In genomic region chr1:75791509-75791908, GRCm38 (mm10) we compare ENCODE assay signal across 21 mouse cellular contexts.
DNase-seq lines count a peak whose midpoint lies in the region; TF ChIP-seq lines count a peak whose summit lies in the region.
"Had no signal": no experiment of that assay in that cellular context is flagged by ENCODE, and none has a peak within 500 bp of the region (broad histone marks: within the 10 kb centered on the region; RNA-seq: fewer than 3 reads in every experiment).

No protein-coding gene starts in this region.

- no peaks in the 10 kb centered on the region for H3K36me3 ChIP-seq in CH12.LX (replicated peaks in 1 of 2; ENCODE audit: control insufficient read depth in 1 of 2, insufficient read depth in 1 of 2, low read length in 1 of 2)
- no peaks in the 10 kb centered on the region for H3K36me3 ChIP-seq in ES-E14 (ENCODE audit: control insufficient read depth, insufficient read depth, low read length, poor library complexity, severe bottlenecking)
- no peaks in the 10 kb centered on the region for H3K36me3 ChIP-seq in MEL (ENCODE audit: control insufficient read depth in 1 of 2, insufficient read depth in 2 of 2, low read length in 2 of 2)
- H3K36me3 ChIP-seq: G1E had no signal

- H3K27me3 ChIP-seq in CH12.LX (replicated peaks) = no peaks in the 10 kb centered on the region
- no peaks in the 10 kb centered on the region for H3K27me3 ChIP-seq in MEL (ENCODE audit: control insufficient read depth in 1 of 2, insufficient read depth in 2 of 2, low read length in 2 of 2)
- H3K27me3 ChIP-seq: Patski had no signal

- H3K79me2 ChIP-seq in CH12.LX (replicated peaks; ENCODE audit: control insufficient read depth, extremely low read depth, insufficient read depth, poor library complexity, severe bottlenecking) (no peaks in the 10 kb centered on the region), MEL (ENCODE audit: control insufficient read depth, insufficient read depth, low read length, poor library complexity) (no peaks in the 10 kb centered on the region)

- H3K4me3 ChIP-seq in CH12.LX (replicated peaks in 1 of 3; ENCODE audit: low read depth in 2 of 3, low read length in 2 of 3, poor library complexity in 1 of 3) (no peak overlapping the region), ES-E14 (ENCODE audit: insufficient read depth in 1 of 2, low read depth in 1 of 2, low read length in 2 of 2, poor library complexity in 1 of 2, severe bottlenecking in 1 of 2) (no peak overlapping the region), MEL (ENCODE audit: control insufficient read depth in 1 of 2, insufficient read depth in 1 of 2, low read depth in 2 of 2, low read length in 2 of 2) (no peak overlapping the region)

- no peak for TF ChIP-seq CTCF in CH12.LX (conservative IDR thresholded peaks at IDR 0.05 in 1 of 2, IDR thresholded peaks at IDR 0.05 in 1 of 2; ENCODE audit: low read depth in 2 of 2, low read length in 2 of 2)
- TF ChIP-seq CTCF in MEL (IDR thresholded peaks at IDR 0.05 in 2 of 3, conservative IDR thresholded peaks at IDR 0.05 in 1 of 3; ENCODE audit: control insufficient read depth in 1 of 3, insufficient read depth in 1 of 3, low read depth in 2 of 3, low read length in 3 of 3, poor library complexity in 1 of 3, severe bottlenecking in 1 of 3) = no peak

- H3K9me3 ChIP-seq in CH12.LX (replicated peaks; ENCODE audit: low read length) (no peaks in the 10 kb centered on the region), ES-E14 (ENCODE audit: control insufficient read depth, insufficient read depth, low read depth, low read length) (no peaks in the 10 kb centered on the region), MEL (replicated peaks; ENCODE audit: insufficient read depth, low read length) (no peaks in the 10 kb centered on the region)

- dilution Hi-C loops in CH12.LX (cut with MboI; ENCODE audit: extremely low pct_ligation_motif_present, extremely low pct_unique_long_range_greater_than_20kb, low sequenced_read_pairs) = no loop called here

- no peak overlapping the region for H3K4me2 ChIP-seq in CH12.LX (ENCODE audit: insufficient read depth, low read depth, poor library complexity, severe bottlenecking)

- DNase-seq in CH12.LX (ENCODE audit: extremely low read depth) (no peak), ES-E14 (ENCODE audit: low read depth, low spot score) (no peak), MEL (ENCODE audit: low read depth, low spot score) (no peak), liver (no peak)
- DNase-seq in left cerebral cortex, postnatal 4 days = no peak
- DNase-seq in thymus, postnatal 0 days (ENCODE audit: low spot score) = no peak
- DNase-seq: adrenal gland, adult 2 months; adrenal gland, adult 8-10 months; adrenal gland, postnatal 10 days; adrenal gland, postnatal 14 days; adrenal gland, postnatal 25 days; adrenal gland, postnatal 36 days; B cell, adult 2 months; cerebellum, adult 11 months; cerebellum, adult 11-12 months; cerebellum, adult 18-20 months; cerebellum, adult 2 months; cerebellum, adult 8-10 months; cerebellum, adult 9-10 months had no signal

- TF ChIP-seq RAD21 in CH12.LX (IDR thresholded peaks at IDR 0.05; ENCODE audit: low read depth, low read length) (no peak), MEL (IDR thresholded peaks at IDR 0.05; ENCODE audit: low read depth, low read length) (no peak)

- H3K27ac ChIP-seq in CH12.LX (ENCODE audit: insufficient read depth, low read depth) (no peak overlapping the region), ES-E14 (ENCODE audit: insufficient read depth, low read depth, low read length, poor library complexity, severe bottlenecking) (no peak overlapping the region), MEL (ENCODE audit: control insufficient read depth, low read depth, low read length) (no peak overlapping the region)

- TF ChIP-seq POLR2A in CH12.LX (IDR thresholded peaks at IDR 0.05; ENCODE audit: low read depth, low read length) (no peak), MEL (IDR thresholded peaks at IDR 0.05; ENCODE audit: control insufficient read depth in 1 of 2, insufficient read depth in 1 of 2, low read depth in 1 of 2, low read length in 2 of 2, poor library complexity in 1 of 2) (no peak)

- intact Hi-C loops in left cerebral cortex, postnatal 4 days (cut with DNase I) = no loop called here

- H3K9ac ChIP-seq in CH12.LX (ENCODE audit: insufficient read depth, low read depth) (no peak overlapping the region), ES-E14 (ENCODE audit: insufficient read depth, low read depth, low read length, poor library complexity, severe bottlenecking) (no peak overlapping the region), MEL (ENCODE audit: control insufficient read depth, low read depth, low read length, poor library complexity, severe bottlenecking) (no peak overlapping the region)

- in situ Hi-C loops in CH12.LX (cut with MboI; ENCODE audit: low pct_ligation_motif_present, low pct_unique_long_range_greater_than_20kb, low sequenced_read_pairs) (no loop called here), ES-E14 (cut with MboI; ENCODE audit: low sequenced_read_pairs in 2 of 2, unreplicated experiment in 2 of 2) (no loop called here)

- TF ChIP-seq EP300 in CH12.LX (IDR thresholded peaks at IDR 0.05; ENCODE audit: low read length) (no peak), MEL (IDR thresholded peaks at IDR 0.05; ENCODE audit: low read depth in 1 of 2, low read length in 2 of 2) (no peak)

- no peaks in the 10 kb centered on the region for H3K4me1 ChIP-seq in CH12.LX (ENCODE audit: control insufficient read depth in 1 of 2, insufficient read depth in 2 of 2)
- no peaks in the 10 kb centered on the region for H3K4me1 ChIP-seq in ES-E14 (ENCODE audit: control insufficient read depth in 2 of 2, insufficient read depth in 2 of 2, low read length in 2 of 2, poor library complexity in 1 of 2)
- no peaks in the 10 kb centered on the region for H3K4me1 ChIP-seq in MEL (ENCODE audit: control insufficient read depth in 1 of 2, insufficient read depth in 2 of 2, low read length in 2 of 2)

TF ChIP-seq in CH12.LX, 34 proteins besides CTCF, POLR2A, EP300 and RAD21:
- TF ChIP-seq ZKSCAN1 (IDR thresholded peaks at IDR 0.05; ENCODE audit: borderline replicate concordance, low read depth, low read length) (no peak), MAFK (IDR thresholded peaks at IDR 0.05; ENCODE audit: insufficient replicate concordance, low read length) (peak; percentile 75)

TF ChIP-seq in ES-E14, 5 proteins besides CTCF, POLR2A, EP300 and RAD21:
- TF ChIP-seq CHD2 (IDR thresholded peaks at IDR 0.05; ENCODE audit: low read depth, low read length) (no peak), MAFK (IDR thresholded peaks at IDR 0.05; ENCODE audit: insufficient read depth, low read depth, low read length) (peak; percentile 94), ZC3H11A (IDR thresholded peaks at IDR 0.05; ENCODE audit: borderline replicate concordance, low read depth, low read length) (no peak)

TF ChIP-seq in MEL, 35 proteins besides CTCF, POLR2A, EP300 and RAD21:
- TF ChIP-seq UBTF (IDR thresholded peaks at IDR 0.05; ENCODE audit: borderline replicate concordance, insufficient read depth, low read depth, low read length) (no peak), ELF1 (IDR thresholded peaks at IDR 0.05; ENCODE audit: low read depth, low read length) (no peak), MAFK (IDR thresholded peaks at IDR 0.05; ENCODE audit: borderline replicate concordance, low read depth, low read length) (0 out of 2 replicates have a peak, but pooled peaks have one; percentile 13), SMC3 (IDR thresholded peaks at IDR 0.05; ENCODE audit: low read depth, low read length) (no peak), USF1 (IDR thresholded peaks at IDR 0.05; ENCODE audit: low read depth, low read length) (no peak), KAT2A (conservative IDR thresholded peaks at IDR 0.05; ENCODE audit: low read depth, low read length) (no peak)

Comparison
In these comparisons a context has a peak if more than half of its experiments do, and no peak if none do; other contexts are left out.
1. Of the 35 proteins assayed by ChIP-seq in both MEL and CH12.LX: peak only in MEL: none; only in CH12.LX: none; in both: MAFK; in neither: 34.